ENCODE assay signal across 8 mouse cellular contexts in genomic region chr2:132578059-132578458, GRCm38 (mm10). TPM values are rescaled to one million over a fixed set of nuclear protein-coding genes. Genes with fewer than 3 reads are reported as not detected.
A peak's percentile ranks its signal among the peaks of the same experiment; 100 is the strongest.
DNase-seq lines count a peak whose midpoint lies in the region; ATAC-seq and TF ChIP-seq lines count a peak whose summit lies in the region.

No protein-coding gene starts in this region.

- peak overlapping the region; percentile 95 for H3K9ac ChIP-seq in forebrain, embryonic 11.5 days (ENCODE audit: low read length)
- peak overlapping the region; percentile 93 for H3K9ac ChIP-seq in heart, postnatal 0 days (replicated peaks; ENCODE audit: low read depth, low read length)
- H3K9ac ChIP-seq in liver, embryonic 16.5 days (ENCODE audit: low read depth, low read length): peak overlapping the region; percentile 97
- peak overlapping the region; percentile 94 for H3K9ac ChIP-seq in neural tube, embryonic 13.5 days

- no peaks in the 10 kb centered on the region for H3K27me3 ChIP-seq in forebrain, embryonic 11.5 days (ENCODE audit: control insufficient read depth, insufficient read depth, low read length)
- H3K27me3 ChIP-seq in heart, postnatal 0 days (ENCODE audit: control insufficient read depth, insufficient read depth, low read length): no peaks in the 10 kb centered on the region
- no peaks in the 10 kb centered on the region for H3K27me3 ChIP-seq in liver, embryonic 16.5 days (ENCODE audit: control insufficient read depth, insufficient read depth, low read depth, low read length)
- H3K27me3 ChIP-seq in neural tube, embryonic 13.5 days: no peaks in the 10 kb centered on the region
- no peaks in the 10 kb centered on the region for H3K27me3 ChIP-seq in testis, adult 2 months (ENCODE audit: control insufficient read depth, insufficient read depth, low read length)

- TF ChIP-seq POLR2A in testis, adult 2 months (IDR thresholded peaks at IDR 0.05; ENCODE audit: control insufficient read depth, low read depth, low read length): peak; percentile 81

- H3K36me3 ChIP-seq in forebrain, embryonic 11.5 days (ENCODE audit: control insufficient read depth, insufficient read depth, low read length): no peaks in the 10 kb centered on the region
- no peaks in the 10 kb centered on the region for H3K36me3 ChIP-seq in heart, postnatal 0 days (replicated peaks; ENCODE audit: control insufficient read depth, insufficient read depth, low read length)
- H3K36me3 ChIP-seq in liver, embryonic 16.5 days (ENCODE audit: control insufficient read depth, insufficient read depth): no peaks in the 10 kb centered on the region; the same call in 1 of the 2 replicates
- H3K36me3 ChIP-seq in neural tube, embryonic 13.5 days: no peaks in the 10 kb centered on the region
- peaks cover 2% of the 10 kb centered on the region; the same call in 1 of the 2 replicates for H3K36me3 ChIP-seq in testis, adult 2 months (ENCODE audit: control insufficient read depth, insufficient read depth, low read length)

- peak; percentile 99 for ATAC-seq in forebrain, embryonic 11.5 days (replicated peaks; ENCODE audit: low FRiP score)
- ATAC-seq in heart, postnatal 0 days (ENCODE audit: insufficient read depth, low read depth): peak; percentile 97
- ATAC-seq in liver, embryonic 16.5 days (ENCODE audit: low read depth): peak; percentile 95
- ATAC-seq in neural tube, embryonic 13.5 days (ENCODE audit: low read depth): peak; percentile 99

- peak overlapping the region; percentile 55 for H3K4me2 ChIP-seq in forebrain, embryonic 11.5 days (ENCODE audit: low read depth, low read length, severe bottlenecking)
- peak overlapping the region; percentile 77 for H3K4me2 ChIP-seq in heart, postnatal 0 days (ENCODE audit: low read depth, low read length)
- H3K4me2 ChIP-seq in liver, embryonic 16.5 days (ENCODE audit: low read depth, low read length): peak overlapping the region; percentile 59
- H3K4me2 ChIP-seq in neural tube, embryonic 13.5 days: peak overlapping the region; percentile 64

- DNase-seq in CD8-positive naive resting alpha-beta T cell, adult 2 months (ENCODE audit: low read depth in 2 of 2, low spot score in 2 of 2): peak; percentile 95 to 98
- peak; percentile 78 for DNase-seq in c-Kit-positive CD71-negative TER-119-negative erythroid progenitor cells, embryonic 14.5 days (ENCODE audit: low read depth)
- DNase-seq in forebrain, embryonic 11.5 days (ENCODE audit: low spot score): peak; percentile 97
- DNase-seq in heart, postnatal 0 days (ENCODE audit: low spot score): peak; percentile 94
- DNase-seq in kidney, postnatal 4 days: peak; percentile 97 to 98

- H3K27ac ChIP-seq in forebrain, embryonic 11.5 days (ENCODE audit: low read depth, low read length): peak overlapping the region; percentile 97
- peak overlapping the region; percentile 97 for H3K27ac ChIP-seq in heart, postnatal 0 days (ENCODE audit: low read depth)
- H3K27ac ChIP-seq in liver, embryonic 16.5 days (ENCODE audit: low read length): peak overlapping the region; percentile 99
- peak overlapping the region; percentile 99 for H3K27ac ChIP-seq in neural tube, embryonic 13.5 days (replicated peaks)
- H3K27ac ChIP-seq in testis, adult 2 months (ENCODE audit: control insufficient read depth, insufficient read depth, low read depth, low read length): peak overlapping the region; percentile 91

- H3K9me3 ChIP-seq in forebrain, embryonic 11.5 days (ENCODE audit: control insufficient read depth, low read length): no peaks in the 10 kb centered on the region
- no peaks in the 10 kb centered on the region for H3K9me3 ChIP-seq in heart, postnatal 0 days (replicated peaks; ENCODE audit: control insufficient read depth, low read length)
- no peaks in the 10 kb centered on the region for H3K9me3 ChIP-seq in liver, embryonic 16.5 days (replicated peaks; ENCODE audit: control insufficient read depth, low read length)
- no peaks in the 10 kb centered on the region for H3K9me3 ChIP-seq in neural tube, embryonic 13.5 days

- H3K4me3 ChIP-seq in forebrain, embryonic 11.5 days (ENCODE audit: low read depth, low read length): peak overlapping the region; percentile 80
- H3K4me3 ChIP-seq in heart, postnatal 0 days (ENCODE audit: low read depth, low read length): peak overlapping the region; percentile 67
- H3K4me3 ChIP-seq in liver, embryonic 16.5 days (ENCODE audit: low read depth, low read length): peak overlapping the region; percentile 74
- H3K4me3 ChIP-seq in neural tube, embryonic 13.5 days: peak overlapping the region; percentile 80
- H3K4me3 ChIP-seq in testis, adult 2 months (ENCODE audit: control insufficient read depth, low read depth, low read length): peak overlapping the region; percentile 94

- no peak; the same call in 1 of the 2 replicates for TF ChIP-seq EP300 in heart, postnatal 0 days (IDR thresholded peaks at IDR 0.05; ENCODE audit: low read depth)

- 1% methylated on average over 38 of the region's 38 CpGs for WGBS in forebrain, embryonic 11.5 days
- 1% methylated on average over 35 of the region's 38 CpGs for WGBS in heart, postnatal 0 days
- under 1% methylated on average over 35 of the region's 38 CpGs for WGBS in liver, embryonic 16.5 days (ENCODE audit: insufficient replicate concordance)
- 2% methylated on average over 37 of the region's 38 CpGs for WGBS in neural tube, embryonic 13.5 days

- peak; percentile 38 for TF ChIP-seq CTCF in heart, postnatal 0 days (IDR thresholded peaks at IDR 0.05; ENCODE audit: low read depth)
- TF ChIP-seq CTCF in testis, adult 2 months (IDR thresholded peaks at IDR 0.05; ENCODE audit: control insufficient read depth, insufficient read depth, insufficient replicate concordance, low read depth, low read length): no peak

- no peaks in the 10 kb centered on the region for H3K4me1 ChIP-seq in forebrain, embryonic 11.5 days (replicated peaks; ENCODE audit: control insufficient read depth, insufficient read depth, low read length)
- H3K4me1 ChIP-seq in heart, postnatal 0 days (ENCODE audit: control insufficient read depth, insufficient read depth): peaks cover 33% of the 10 kb centered on the region
- H3K4me1 ChIP-seq in liver, embryonic 16.5 days (ENCODE audit: control insufficient read depth, low read depth, low read length): peaks cover 12% of the 10 kb centered on the region
- peaks cover 35% of the 10 kb centered on the region for H3K4me1 ChIP-seq in neural tube, embryonic 13.5 days (replicated peaks)
- peaks cover 2% of the 10 kb centered on the region for H3K4me1 ChIP-seq in testis, adult 2 months (ENCODE audit: control insufficient read depth, insufficient read depth, low read length)

RNA-seq across cellular contexts. Expression of gene Gpcpd1, which starts 9.5 kb away (rescaled TPM):
- 41.9 and 49.4 TPM in 2 replicates for polyA plus RNA-seq in forebrain, embryonic 11.5 days (2014; fragmentation: Nextera tagmentation; extraction: Ambion mirVana)
- 26.4 and 37.5 TPM in 2 replicates for total RNA-seq in heart, postnatal 0 days (2014; rRNA removed; ENCODE audit: low replicate concordance)
- polyA plus RNA-seq in heart, postnatal 0 days (2015; fragmentation: Nextera tagmentation; extraction: Ambion mirVana): 60.5 and 67.9 TPM in 2 replicates
- polyA plus RNA-seq in liver, embryonic 16.5 days (2015; fragmentation: Nextera tagmentation; extraction: Ambion mirVana): 69.8 and 70.6 TPM in 2 replicates
- polyA plus RNA-seq in neural tube, embryonic 13.5 days (2015; fragmentation: Nextera tagmentation; extraction: Ambion mirVana): 84.8 and 89.7 TPM in 2 replicates
- polyA plus RNA-seq in testis, adult 2 months (2012; rRNA removed): 12.8 and 18.4 TPM in 2 replicates

Comparison
In these comparisons a context has a peak if more than half of its experiments do, and no peak if none do; other contexts are left out.
1. Peak in every context shown above with its lines: DNase-seq, ATAC-seq, H3K4me3 ChIP-seq and H3K27ac ChIP-seq.